Mouse (Mus musculus): ENCODE data around the gene Nxpe2.
"Not testable (repeated sequence)": the region's sequence is repeated elsewhere in the genome, so short reads cannot be mapped to it uniquely, and the experiment has no call there.

The Nxpe2 gene

GRCm38 (mm10) chr9:48353148-48353698 lies at the start of gene Nxpe2:
Gene Nxpe2 (minus strand): TSS chr9:48353454.
- no peak for DNase-seq (ENCODE audit: low spot score in 2 of 2)

- no peak for DNase-seq (ENCODE audit: low spot score in 2 of 2)
Measured at GRCm38 (mm10) chr9:48389983-48390382, 36.7 kb upstream of the Nxpe2 start.

- DNase-seq (ENCODE audit: low spot score in 2 of 2) = no peak
Measured at GRCm38 (mm10) chr9:48388451-48388850, 35.2 kb upstream of the Nxpe2 start.

- DNase-seq (ENCODE audit: low spot score in 2 of 2) = no peak
Measured at GRCm38 (mm10) chr9:48374357-48374756, 21.1 kb upstream of the Nxpe2 start.

- DNase-seq (ENCODE audit: low spot score in 2 of 2) = no peak
Measured at GRCm38 (mm10) chr9:48373232-48373878, 20.1 kb upstream of the Nxpe2 start.

- no peak for DNase-seq (ENCODE audit: low spot score in 2 of 2)
Measured at GRCm38 (mm10) chr9:48362743-48363142, 9.5 kb upstream of the Nxpe2 start.

- no peak for DNase-seq (ENCODE audit: low spot score in 2 of 2)
Measured at GRCm38 (mm10) chr9:48361815-48362631, 8.8 kb upstream of the Nxpe2 start.

- no peak for DNase-seq (ENCODE audit: low spot score in 2 of 2)
Measured at GRCm38 (mm10) chr9:48360826-48361225, 7.6 kb upstream of the Nxpe2 start.

- DNase-seq (ENCODE audit: low spot score in 2 of 2) = no peak
Measured at GRCm38 (mm10) chr9:48357097-48357496, 3.8 kb upstream of the Nxpe2 start.

GRCm38 (mm10) chr9:48354793-48355192 lies 1.5 kb upstream of the Nxpe2 start:
- DNase-seq (ENCODE audit: low spot score in 2 of 2) = peak; percentile 51 to 54

GRCm38 (mm10) chr9:48354122-48354521 lies 868 bp upstream of the Nxpe2 start:
- DNase-seq (ENCODE audit: low spot score in 2 of 2) = no peak

- DNase-seq (ENCODE audit: low spot score in 2 of 2) = no peak
Measured at GRCm38 (mm10) chr9:48345866-48346265, 7.4 kb downstream of the Nxpe2 start.

GRCm38 (mm10) chr9:48345456-48345855 lies 7.8 kb downstream of the Nxpe2 start:
- no peak for DNase-seq (ENCODE audit: low spot score in 2 of 2)

- DNase-seq (ENCODE audit: low spot score in 2 of 2) = no peak
Measured at GRCm38 (mm10) chr9:48340708-48341380, 12.4 kb downstream of the Nxpe2 start.

GRCm38 (mm10) chr9:48339563-48339962 lies 13.7 kb downstream of the Nxpe2 start:
- no peak for DNase-seq (ENCODE audit: low spot score in 2 of 2)

- DNase-seq (ENCODE audit: low spot score in 2 of 2) = no peak
Measured at GRCm38 (mm10) chr9:48338783-48339455, 14.3 kb downstream of the Nxpe2 start.

- no peak for DNase-seq (ENCODE audit: low spot score in 2 of 2)
Measured at GRCm38 (mm10) chr9:48329597-48329996, 23.7 kb downstream of the Nxpe2 start.

GRCm38 (mm10) chr9:48326338-48326737 lies 26.9 kb downstream of the Nxpe2 start:
- DNase-seq (ENCODE audit: low spot score in 2 of 2) = no peak

GRCm38 (mm10) chr9:48315825-48316224 lies 37.4 kb downstream of the Nxpe2 start:
- DNase-seq (ENCODE audit: low spot score in 2 of 2) = no peak

- DNase-seq (ENCODE audit: low spot score in 2 of 2) = no peak
Measured at GRCm38 (mm10) chr9:48314194-48314593, 39.1 kb downstream of the Nxpe2 start.

GRCm38 (mm10) chr9:48311241-48311640 lies 42.0 kb downstream of the Nxpe2 start:
- no peak for DNase-seq (ENCODE audit: low spot score in 2 of 2)

GRCm38 (mm10) chr9:48303564-48303963 lies 49.7 kb downstream of the Nxpe2 start:
- DNase-seq (ENCODE audit: low spot score in 2 of 2) = not testable (repeated sequence)
